Comparison of ENCODE assay signal across 14 mouse cellular contexts in the genomic region with DNA sequence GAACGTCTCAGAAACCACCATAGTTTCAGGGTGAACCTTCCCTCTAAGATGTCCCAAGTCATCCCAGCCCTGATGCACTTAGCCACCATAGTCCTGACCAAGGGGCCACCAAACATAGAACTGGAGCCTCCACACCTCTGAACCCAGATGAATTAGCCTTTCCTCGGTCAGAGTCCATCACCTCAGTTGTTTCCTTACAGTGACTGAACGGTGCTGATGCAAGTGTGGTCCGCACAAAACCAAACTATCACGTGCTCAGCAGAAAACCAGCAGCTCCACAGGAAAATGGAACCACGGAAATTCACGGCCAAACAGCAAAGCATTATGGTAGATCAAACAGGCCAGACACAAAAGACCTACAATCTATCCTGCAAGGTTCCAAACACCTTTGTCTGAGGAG.
"Had no signal": no experiment of that assay in that cellular context is flagged by ENCODE, and none has a peak within 500 bp of the region (broad histone marks: within the 10 kb centered on the region; RNA-seq: fewer than 3 reads in every experiment).

No protein-coding gene starts in this region.

- H3K4me3 ChIP-seq: left cerebral cortex, adult 2 months; limb, embryonic 15.5 days; liver, embryonic 12.5 days; midbrain, embryonic 15.5 days; neural tube, embryonic 12.5 days had no signal

- ATAC-seq: liver, embryonic 12.5 days; midbrain, embryonic 15.5 days had no signal

- H3K4me2 ChIP-seq: limb, embryonic 15.5 days; liver, embryonic 12.5 days; lung, embryonic 14.5 days; midbrain, embryonic 11.5 days; midbrain, embryonic 15.5 days; neural tube, embryonic 12.5 days had no signal

- H3K9me3 ChIP-seq: limb, embryonic 15.5 days; liver, embryonic 12.5 days; midbrain, embryonic 15.5 days; neural tube, embryonic 12.5 days had no signal

- H3K27ac ChIP-seq: left cerebral cortex, adult 2 months; limb, embryonic 15.5 days; liver, embryonic 12.5 days; midbrain, embryonic 15.5 days; neural tube, embryonic 12.5 days; stomach, postnatal 0 days had no signal

- DNase-seq: kidney, adult 8-10 months; kidney, postnatal 25 days; lung, postnatal 10 days; right cerebral cortex, postnatal 14 days; thymus, adult 18-20 months; thymus, postnatal 36 days had no signal

- H3K27me3 ChIP-seq: limb, embryonic 15.5 days; liver, embryonic 12.5 days; midbrain, embryonic 15.5 days; neural tube, embryonic 12.5 days had no signal

- H3K9ac ChIP-seq: limb, embryonic 15.5 days; liver, embryonic 12.5 days; lung, embryonic 14.5 days; midbrain, embryonic 15.5 days; neural tube, embryonic 12.5 days had no signal

- H3K36me3 ChIP-seq: midbrain, embryonic 15.5 days had no signal

- H3K4me1 ChIP-seq: liver, embryonic 12.5 days had no signal
